Mouse (Mus musculus) regulatory T cell (primary cell): Measurements from ENCODE around the gene Vps45.
"Not testable (repeated sequence)": the region's sequence is repeated elsewhere in the genome, so short reads cannot be mapped to it uniquely, and the experiment has no call there.

Source experiments
- in situ Hi-C: fragments of 300-600 bp; cut with MboI, MseI; formaldehyde crosslinking; loops from one replicate; pipeline ENCODE4 v1.15.1; 2025; ENCODE audit warnings: high pct_unique_total_duplicates

Gene Vps45

DNA sequence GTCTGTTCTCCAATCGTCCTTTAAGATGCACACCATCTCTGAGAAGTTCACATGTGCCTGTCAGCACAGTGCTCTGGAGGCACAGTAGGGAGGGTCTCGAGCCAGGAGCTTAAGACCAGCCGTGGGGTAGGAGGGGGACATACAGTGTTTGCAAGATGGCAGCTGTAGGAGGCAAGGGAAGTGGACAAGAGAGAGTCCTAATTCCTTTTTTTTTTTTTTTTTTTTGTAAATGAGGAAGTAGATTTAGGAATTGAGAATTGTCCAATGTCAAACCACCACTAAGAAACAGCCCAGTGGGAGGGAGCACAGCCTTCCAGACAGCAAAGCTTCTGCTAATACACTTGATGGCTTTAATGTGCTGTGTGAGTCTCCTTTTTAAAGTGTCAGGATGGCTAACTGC lies 81.2 kb downstream of the Vps45 start:
- in situ Hi-C loops = no loop called here

DNA sequence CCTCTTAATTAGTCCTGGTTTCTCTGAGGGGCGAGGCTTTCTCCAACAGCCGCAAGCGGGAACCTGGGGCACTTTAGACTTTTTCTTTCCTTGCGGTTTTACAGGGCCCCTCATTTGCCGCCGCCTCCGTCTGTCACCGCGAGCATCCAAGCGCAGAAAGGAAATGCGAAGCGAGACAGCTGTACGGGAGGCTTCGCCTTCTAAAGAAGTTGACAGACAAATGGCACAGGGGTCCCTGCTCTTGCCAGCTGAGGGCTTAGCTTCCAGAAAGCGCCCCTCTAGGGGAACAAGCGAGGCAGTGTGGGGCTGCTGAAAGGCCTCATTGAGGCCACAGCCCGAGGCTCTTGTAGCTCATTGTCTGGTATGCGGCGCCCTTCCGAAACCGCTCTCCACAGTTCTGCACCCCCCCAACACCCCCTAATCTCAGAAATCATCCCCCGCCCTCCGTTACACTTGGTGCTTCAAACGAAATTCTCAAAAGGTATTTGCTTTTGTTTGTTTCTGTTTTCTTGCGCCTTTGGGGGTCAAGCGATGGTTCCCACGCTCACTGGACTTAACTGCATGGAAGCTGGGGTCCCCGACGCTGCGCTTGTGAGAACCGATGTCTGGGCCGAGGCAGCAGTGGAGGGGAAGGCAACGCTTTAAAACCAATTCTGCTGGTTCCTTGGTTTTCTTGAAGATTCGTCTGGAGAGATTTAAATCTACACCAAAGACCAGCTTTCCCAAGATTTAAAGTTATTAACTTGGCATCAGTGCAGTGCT lies 85.2 kb downstream of the Vps45 start:
- in situ Hi-C loops = no loop called here

DNA sequence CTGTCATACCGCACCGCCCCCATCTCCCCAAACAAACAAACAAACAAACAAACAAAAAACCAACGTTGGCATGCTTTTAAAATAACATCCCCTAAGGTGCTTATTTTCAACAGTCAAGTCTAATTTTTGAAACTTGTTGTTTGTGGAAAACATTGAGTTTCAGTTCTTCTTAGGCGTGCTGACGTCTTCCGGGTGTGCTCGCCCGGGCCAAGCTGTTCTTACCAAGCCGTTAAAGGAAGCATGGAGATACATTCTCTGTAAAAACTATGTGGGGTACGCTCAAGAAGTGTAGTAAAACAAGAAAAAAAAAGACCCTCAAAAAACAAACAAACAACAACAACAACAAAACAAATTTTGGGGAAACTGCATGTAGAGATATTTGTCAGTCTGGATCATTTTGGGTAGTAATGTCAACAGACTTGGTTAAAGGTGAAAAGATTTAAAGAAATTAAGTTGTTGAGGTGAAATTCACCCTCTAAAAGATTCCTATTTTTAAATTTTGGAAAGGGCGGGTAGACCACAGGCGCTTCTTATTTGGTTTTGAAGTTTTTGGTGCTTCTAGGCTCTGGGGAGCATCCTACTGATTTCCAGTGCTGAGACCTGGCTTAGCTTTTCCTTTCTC lies 85.9 kb downstream of the Vps45 start:
- in situ Hi-C loops = no loop called here

DNA sequence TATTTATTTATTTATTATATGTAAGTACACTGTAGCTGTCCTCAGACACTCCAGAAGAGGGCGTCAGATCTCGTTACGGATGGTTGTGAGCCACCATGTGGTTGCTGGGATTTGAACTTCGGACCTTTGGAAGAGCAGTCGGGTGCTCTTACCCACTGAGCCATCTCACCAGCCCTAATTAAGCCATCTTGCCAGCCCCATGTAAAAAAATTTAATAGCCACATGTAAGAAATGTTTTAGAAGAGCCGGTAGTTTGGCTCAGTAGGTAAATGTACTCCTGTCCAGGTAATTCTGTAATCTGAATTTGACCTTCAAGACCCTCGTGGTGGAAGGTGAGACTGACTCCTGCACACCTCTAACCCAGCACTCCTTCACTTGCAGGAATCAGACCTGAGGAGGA lies 87.6 kb downstream of the Vps45 start:
- in situ Hi-C loops = not testable (repeated sequence)

DNA sequence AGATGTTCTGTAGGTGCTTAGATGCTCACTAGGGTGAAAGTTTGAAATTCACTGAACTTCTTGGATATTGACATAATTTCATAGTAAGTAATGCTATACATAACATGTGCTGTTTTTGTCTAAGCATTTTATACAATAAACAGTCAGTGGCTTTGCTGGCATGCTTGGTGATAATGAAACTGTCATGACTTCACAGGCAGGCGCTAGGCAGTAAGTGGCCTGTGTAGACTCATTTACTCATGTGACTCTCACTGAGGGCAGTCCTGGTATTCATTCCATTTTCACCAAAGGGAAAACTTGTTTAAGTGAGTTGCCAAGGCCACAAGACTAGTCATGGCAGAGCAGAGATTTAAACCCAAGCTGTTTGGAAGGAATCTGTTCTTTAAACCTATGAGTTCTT lies 89.0 kb downstream of the Vps45 start:
- in situ Hi-C loops = no loop called here

DNA sequence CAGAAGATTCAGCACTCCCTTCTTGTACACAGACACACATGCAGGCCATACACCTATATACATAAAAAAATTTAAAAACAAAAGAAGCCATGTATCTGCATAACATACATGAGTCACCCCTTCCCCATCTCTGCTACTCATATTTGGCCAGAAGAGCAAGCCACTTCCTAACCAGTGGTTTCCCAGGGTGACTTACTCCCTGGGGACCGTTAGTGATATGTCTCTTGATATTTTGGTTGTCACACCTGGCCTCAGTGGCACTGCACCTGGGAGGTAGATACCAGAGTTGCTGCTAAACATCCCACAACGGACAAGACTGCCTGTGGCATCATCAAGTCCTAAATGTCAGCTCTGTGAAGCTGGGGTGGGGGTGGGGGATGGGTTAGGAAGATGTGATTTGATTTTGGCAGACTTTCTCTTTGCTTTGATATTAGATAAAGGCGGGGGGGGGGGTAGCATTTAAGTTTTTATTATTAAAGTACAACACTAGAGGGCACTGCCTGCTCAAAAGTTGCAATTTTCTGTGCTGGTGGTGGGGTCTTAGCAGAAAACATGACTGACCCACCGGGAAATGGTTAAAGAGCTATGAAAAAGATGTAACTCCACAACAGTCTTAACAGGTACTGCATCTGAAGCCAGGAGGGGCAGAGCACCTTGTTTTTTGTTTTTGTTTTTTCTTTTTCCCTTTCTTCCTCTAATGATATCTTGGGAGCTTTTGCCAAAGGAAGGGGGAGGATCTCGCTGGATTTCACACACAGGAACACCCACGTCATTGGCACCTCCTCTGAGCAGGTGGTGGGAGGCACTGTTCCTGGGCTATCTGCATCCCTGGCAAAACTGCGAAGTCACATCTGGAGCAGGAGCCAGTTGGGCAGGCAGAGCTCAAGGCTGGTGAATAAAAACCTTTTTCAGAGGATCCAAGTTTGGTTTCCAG lies 92.5 kb downstream of the Vps45 start:
- in situ Hi-C loops = no loop called here

DNA sequence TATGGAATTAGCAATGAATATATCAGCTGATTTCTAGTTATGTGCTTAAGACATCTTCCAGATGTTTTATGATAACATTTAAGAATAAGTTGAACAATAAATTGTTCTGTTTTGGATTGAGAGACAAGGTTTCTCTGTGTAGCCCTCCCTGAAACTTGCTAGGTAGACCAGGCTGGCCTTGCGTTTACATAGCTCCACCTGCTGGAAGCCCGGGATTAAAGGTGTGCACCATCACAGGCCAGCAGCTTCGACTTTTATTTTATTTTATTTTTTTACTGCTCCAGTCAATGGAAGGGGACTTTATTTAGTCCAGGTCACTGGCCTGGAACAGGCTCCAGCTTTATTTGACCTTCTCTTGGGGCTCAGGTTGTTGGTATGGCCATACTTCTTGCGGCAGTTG lies 94.6 kb downstream of the Vps45 start:
- in situ Hi-C loops = loop anchor here (5.0 kb wide), 1 partner anchor 79 kb away; no protein-coding TSS in a partner anchor

DNA sequence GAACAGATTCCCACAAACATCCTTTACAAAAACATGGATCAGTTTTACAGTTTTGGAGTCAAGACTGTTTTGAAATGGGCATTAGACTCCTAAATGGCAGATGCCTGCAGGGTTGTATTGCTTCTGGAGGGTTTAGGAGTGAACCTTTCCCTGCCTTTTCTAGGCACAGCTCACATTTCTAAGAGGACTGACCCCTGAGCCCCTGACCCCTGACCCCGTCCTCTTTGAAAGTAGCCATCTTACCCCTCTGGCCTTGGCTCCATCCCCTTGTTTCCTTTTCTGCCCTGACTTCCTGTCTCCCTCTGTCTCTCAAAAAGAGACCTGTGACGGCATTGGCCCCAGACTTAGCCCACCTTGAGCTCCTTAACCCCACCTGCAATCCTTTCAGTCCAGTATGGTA lies 95.0 kb downstream of the Vps45 start:
- in situ Hi-C loops = loop anchor here (5.0 kb wide), 1 partner anchor 79 kb away; no protein-coding TSS in a partner anchor

DNA sequence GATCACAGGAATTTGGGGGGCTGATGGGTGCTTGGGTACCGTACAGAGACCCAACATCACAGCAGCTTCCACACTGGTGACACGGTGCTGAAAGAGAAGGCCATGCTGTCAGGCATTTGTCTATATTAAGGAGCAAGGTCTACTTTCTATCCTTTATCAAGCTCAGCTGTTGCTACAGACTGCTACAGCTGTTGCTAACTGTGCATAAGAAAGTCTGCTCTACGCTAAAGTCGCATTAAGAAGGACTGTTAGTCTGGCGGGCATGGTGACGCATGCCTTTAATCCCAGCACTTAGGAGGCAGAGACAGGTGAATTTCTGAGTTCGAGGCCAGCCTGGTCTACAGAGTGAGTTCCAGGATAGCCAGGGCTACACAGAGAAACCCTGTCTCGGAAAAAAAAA lies 96.1 kb downstream of the Vps45 start:
- in situ Hi-C loops = loop anchor here (5.0 kb wide), 1 partner anchor 80 kb away; no protein-coding TSS in a partner anchor

DNA sequence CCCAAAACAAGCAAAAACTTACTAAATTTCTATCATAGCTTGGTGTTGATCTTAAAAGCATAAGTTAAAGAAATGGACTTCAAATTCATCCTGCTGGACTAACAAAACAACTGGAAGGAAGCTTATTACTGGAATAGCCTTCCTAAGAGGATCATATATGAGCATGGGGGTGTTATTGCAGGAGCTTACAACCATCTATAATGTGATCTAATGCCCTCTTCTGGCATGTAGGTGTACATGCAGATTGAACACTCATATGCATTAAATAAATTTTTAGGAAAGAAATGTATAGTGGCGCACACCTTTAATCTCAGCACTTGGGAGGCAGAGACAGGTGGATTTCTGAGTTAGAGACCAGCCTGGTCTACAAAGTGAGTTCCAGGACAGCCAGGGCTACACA lies 98.5 kb downstream of the Vps45 start:
- in situ Hi-C loops = loop anchor here (5.0 kb wide), 1 partner anchor 82 kb away; no protein-coding TSS in a partner anchor

DNA sequence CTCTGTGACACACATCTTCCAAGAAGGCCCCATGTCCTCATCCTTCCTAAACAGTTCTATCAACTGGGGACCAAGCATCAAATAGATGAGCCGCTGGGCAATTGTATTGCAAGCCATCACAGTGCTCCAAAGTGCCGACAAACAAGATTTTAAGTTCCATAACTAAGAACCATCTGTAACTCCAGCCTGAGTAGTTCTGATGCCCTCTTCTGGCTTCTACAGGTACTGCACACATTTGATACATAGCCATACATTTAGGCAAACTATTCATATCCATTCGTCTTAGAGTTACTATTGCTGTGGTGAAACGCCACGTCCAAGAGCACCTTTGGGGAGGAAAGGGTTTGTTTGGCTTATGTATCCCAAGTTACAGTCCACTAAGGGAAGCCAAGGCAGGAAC lies 99.2 kb downstream of the Vps45 start:
- in situ Hi-C loops = no loop called here

DNA sequence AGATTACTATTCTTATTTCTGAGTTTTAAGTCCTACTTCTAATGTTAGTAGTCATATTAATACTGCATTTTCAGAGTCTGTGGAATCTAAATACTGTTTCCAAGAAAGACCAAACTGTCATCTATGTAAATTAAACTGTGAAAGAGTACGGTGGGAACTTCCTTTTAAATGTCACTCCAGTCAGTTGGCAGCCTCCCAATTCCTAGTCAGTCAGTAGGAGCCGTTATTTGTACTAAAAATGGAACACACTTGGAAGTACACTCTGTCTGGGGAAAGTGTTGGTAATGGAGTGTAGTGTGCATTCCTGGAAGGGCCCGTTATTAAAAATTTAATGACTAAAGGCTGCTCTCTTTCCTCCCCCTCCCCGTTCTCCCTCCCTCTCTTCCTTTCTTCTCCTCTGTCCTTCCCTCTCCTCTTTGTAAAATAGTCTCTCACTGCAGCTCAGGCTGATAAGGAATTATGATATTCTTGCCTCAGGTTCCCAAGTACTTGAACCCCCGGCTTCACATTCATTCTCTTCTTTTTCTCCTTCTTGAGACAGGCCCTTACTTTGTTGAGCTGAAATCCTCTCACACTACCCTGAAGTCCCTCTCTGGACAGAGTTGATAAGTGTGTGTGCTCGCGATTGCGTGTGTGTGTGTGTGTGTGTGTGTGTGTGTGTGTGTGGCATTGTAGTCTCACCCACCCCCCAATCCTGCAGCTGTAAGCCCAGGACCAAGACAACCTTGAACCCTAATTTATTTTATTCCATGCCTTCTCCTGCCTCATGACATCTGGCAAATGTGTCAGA lies 100.7 kb downstream of the Vps45 start:
- in situ Hi-C loops = no loop called here

DNA sequence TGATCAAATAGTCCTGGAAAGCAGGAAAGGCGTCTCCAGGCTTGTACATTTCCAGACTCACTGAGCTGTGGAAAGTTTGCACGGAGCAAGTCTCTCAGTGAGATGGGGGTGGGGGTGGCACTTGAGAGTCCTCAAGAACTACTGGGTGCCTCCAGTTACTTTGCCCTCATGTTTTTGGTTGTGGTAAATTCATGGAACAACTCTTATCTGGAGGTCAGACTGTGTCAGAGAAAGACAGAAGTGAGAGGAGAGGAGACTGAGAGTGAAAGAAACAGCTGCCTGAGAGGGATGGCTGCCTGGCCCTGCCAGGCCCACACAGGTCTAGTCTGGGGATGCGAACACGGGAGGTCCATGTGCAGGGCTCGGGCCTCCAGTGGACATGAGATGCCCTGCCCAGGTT lies 102.9 kb downstream of the Vps45 start:
- in situ Hi-C loops = no loop called here

DNA sequence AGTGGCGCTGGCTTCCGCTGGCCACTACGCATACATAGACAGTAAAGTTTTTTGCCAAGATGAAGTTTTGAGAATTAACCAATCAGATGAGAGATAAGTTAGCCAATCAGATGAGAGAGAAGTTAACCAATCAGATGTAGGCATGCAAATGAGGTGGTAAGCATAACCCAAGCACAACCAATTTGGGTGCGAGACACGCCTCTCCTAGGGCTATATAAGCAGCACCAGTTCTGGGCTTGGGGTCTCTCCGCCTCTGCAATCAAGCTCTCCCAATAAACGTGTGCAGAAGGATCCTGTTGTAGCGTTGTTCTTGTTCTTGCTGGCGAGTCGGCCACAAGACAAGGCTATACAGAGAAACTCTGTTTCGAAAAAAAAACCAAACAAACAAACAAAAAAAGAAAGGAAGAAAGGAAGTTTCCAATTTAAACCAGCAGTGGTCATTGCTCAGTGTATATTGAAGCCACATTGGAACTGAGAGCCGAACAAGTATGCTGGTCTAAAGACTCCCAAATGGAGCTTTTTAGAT lies 103.6 kb downstream of the Vps45 start:
- in situ Hi-C loops = loop anchor here (5.0 kb wide), 1 partner anchor 87 kb away; no protein-coding TSS in a partner anchor

DNA sequence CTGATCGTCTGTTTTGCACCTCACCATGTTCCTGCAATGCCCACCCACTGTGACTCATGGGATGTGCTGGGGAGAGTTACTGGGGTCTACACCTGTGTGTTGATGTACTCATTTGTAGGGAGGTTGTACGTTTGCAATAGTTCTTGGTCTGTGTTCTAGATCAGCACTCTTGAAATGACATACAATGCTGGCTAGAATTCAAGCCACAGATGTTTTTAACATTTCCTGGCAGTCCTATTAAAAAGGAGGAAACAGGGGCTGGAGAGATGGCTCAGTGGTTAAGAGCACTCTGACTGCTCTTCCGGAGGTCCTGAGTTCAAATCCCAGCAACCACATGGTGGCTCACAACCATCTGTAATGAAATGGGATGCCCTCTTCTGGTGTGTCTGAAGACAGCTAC lies 104.7 kb downstream of the Vps45 start:
- in situ Hi-C loops = loop anchor here (5.0 kb wide), 1 partner anchor 86 kb away; no protein-coding TSS in a partner anchor

DNA sequence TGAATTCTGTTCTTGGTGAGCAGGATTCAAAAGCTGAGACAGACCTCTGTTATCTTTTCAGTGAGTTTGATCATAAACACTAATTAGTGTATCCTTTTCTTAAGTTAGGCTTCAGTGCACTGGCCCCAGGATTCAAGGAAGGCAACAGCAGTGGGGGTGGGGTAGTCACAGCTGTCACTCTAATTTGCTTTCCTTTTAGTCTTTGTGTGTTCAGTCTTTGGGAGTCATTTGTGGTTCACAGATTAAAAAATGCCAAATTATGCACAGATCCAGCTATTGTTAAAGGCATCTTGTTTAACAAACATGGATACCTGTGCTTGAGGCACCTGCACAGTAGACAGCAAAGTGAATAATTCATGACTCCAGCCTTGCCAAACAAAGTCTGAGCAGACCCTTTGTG lies 105.2 kb downstream of the Vps45 start:
- in situ Hi-C loops = loop anchor here (5.0 kb wide), 1 partner anchor 86 kb away; no protein-coding TSS in a partner anchor

DNA sequence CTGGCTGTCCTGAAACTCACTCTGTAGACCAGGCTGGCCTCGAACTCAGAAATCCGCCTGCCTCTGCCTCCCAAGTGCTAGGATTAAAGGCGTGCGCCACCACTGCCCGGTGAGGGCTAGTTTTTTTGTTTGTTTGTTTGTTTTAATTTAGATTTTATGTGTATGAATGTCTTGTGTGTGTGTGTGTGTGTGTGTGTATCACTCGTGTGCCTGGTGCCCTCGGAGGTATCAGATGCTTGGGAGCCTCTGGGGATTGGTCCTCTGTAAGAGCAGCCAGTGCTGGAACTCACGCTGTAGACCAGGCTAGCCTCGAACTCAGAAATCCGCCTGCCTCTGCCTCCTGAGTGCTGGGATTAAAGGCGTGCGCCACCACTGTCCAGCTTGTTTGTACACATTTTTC lies 106.7 kb downstream of the Vps45 start:
- in situ Hi-C loops = loop anchor here (5.0 kb wide), 1 partner anchor 84 kb away; no protein-coding TSS in a partner anchor

DNA sequence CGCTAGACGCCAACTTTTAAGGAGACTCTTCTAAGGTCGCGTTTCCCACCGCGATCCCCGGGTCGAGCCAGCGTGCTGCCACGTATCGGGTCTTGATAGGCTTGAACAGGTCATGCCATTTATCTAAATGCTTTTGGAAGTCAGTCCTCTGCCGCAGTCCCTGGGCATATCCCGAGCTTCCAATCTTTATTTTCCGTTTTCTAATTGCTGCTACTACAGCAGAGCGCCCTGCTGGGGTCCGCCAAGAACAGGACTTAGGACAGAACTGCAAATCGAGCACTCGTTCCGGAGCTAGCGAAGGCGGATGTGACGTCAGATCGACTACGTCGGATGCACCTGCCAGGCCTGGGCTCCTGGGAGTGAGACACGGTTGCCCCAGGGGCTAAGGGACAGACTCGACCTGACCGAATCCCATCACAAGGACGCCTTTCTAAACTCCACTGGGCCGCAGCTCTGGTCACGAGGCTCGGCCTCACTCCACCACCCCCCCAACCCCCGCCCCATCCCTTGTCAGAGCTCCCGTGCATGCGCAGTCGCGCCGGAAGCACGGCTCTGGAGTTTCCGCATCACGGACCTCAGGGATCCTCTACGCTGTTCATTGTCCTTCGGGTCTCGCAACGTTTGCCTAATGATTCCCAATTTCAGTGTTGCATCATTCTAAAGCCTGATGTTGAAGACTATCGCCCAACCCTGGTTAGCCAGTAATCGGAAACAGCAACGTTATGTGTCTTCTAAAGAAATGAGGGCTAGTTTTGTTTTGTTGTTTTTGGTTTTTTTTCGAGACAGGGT lies 107.3 kb downstream of the Vps45 start:
- in situ Hi-C loops = loop anchor here (5.0 kb wide), 1 partner anchor 84 kb away; no protein-coding TSS in a partner anchor
